Mouse (Mus musculus): Measurements from ENCODE around the gene Nme7. TPM values are rescaled to one million over a fixed set of nuclear protein-coding genes. Genes with fewer than 3 reads are reported as not detected.

The Nme7 gene
- total RNA-seq, 2 experiments from 2014 or later = 29.0 to 62.6 TPM

- ATAC-seq (replicated peaks; ENCODE audit: low FRiP score, low TSS enrichment, poor library complexity, severe bottlenecking) = no peak
Observed at GRCm38 (mm10) chr1:164374020-164374419, 70.1 kb downstream of the Nme7 start.

- ATAC-seq (replicated peaks; ENCODE audit: low FRiP score, low TSS enrichment, poor library complexity, severe bottlenecking) = no peak
Observed at GRCm38 (mm10) chr1:164375626-164376025, 71.7 kb downstream of the Nme7 start.

GRCm38 (mm10) chr1:164376761-164377487, 73.0 kb downstream of the Nme7 start:
- no peak for ATAC-seq (replicated peaks; ENCODE audit: low FRiP score, low TSS enrichment, poor library complexity, severe bottlenecking)

- no peak for ATAC-seq (replicated peaks; ENCODE audit: low FRiP score, low TSS enrichment, poor library complexity, severe bottlenecking)
Observed at GRCm38 (mm10) chr1:164383621-164384020, 79.7 kb downstream of the Nme7 start.

GRCm38 (mm10) chr1:164384354-164384753, 80.4 kb downstream of the Nme7 start:
- ATAC-seq (replicated peaks; ENCODE audit: low FRiP score, low TSS enrichment, poor library complexity, severe bottlenecking) = no peak

GRCm38 (mm10) chr1:164384972-164385371, 81.1 kb downstream of the Nme7 start:
- no peak for ATAC-seq (replicated peaks; ENCODE audit: low FRiP score, low TSS enrichment, poor library complexity, severe bottlenecking)

- no peak for ATAC-seq (replicated peaks; ENCODE audit: low FRiP score, low TSS enrichment, poor library complexity, severe bottlenecking)
Observed at GRCm38 (mm10) chr1:164389743-164390142, 85.8 kb downstream of the Nme7 start.

- no peak for ATAC-seq (replicated peaks; ENCODE audit: low FRiP score, low TSS enrichment, poor library complexity, severe bottlenecking)
Observed at GRCm38 (mm10) chr1:164392176-164392575, 88.3 kb downstream of the Nme7 start.

GRCm38 (mm10) chr1:164395131-164395780, 91.3 kb downstream of the Nme7 start:
- no peak for ATAC-seq (replicated peaks; ENCODE audit: low FRiP score, low TSS enrichment, poor library complexity, severe bottlenecking)

- ATAC-seq (replicated peaks; ENCODE audit: low FRiP score, low TSS enrichment, poor library complexity, severe bottlenecking) = no peak
Observed at GRCm38 (mm10) chr1:164397672-164398071, 93.8 kb downstream of the Nme7 start.

GRCm38 (mm10) chr1:164399578-164399977, 95.7 kb downstream of the Nme7 start:
- no peak for ATAC-seq (replicated peaks; ENCODE audit: low FRiP score, low TSS enrichment, poor library complexity, severe bottlenecking)

GRCm38 (mm10) chr1:164405385-164405802, 101.5 kb downstream of the Nme7 start:
- no peak for ATAC-seq (replicated peaks; ENCODE audit: low FRiP score, low TSS enrichment, poor library complexity, severe bottlenecking)

GRCm38 (mm10) chr1:164406506-164406905, 102.6 kb downstream of the Nme7 start:
- no peak for ATAC-seq (replicated peaks; ENCODE audit: low FRiP score, low TSS enrichment, poor library complexity, severe bottlenecking)

GRCm38 (mm10) chr1:164408655-164409054, 104.7 kb downstream of the Nme7 start:
- no peak for ATAC-seq (replicated peaks; ENCODE audit: low FRiP score, low TSS enrichment, poor library complexity, severe bottlenecking)

- ATAC-seq (replicated peaks; ENCODE audit: low FRiP score, low TSS enrichment, poor library complexity, severe bottlenecking) = no peak
Observed at GRCm38 (mm10) chr1:164411306-164411705, 107.4 kb downstream of the Nme7 start.

GRCm38 (mm10) chr1:164412906-164413305, 109.0 kb downstream of the Nme7 start:
- 0 out of 2 replicates have a peak, but pooled peaks have one; percentile 34 for ATAC-seq (replicated peaks; ENCODE audit: low FRiP score, low TSS enrichment, poor library complexity, severe bottlenecking)

- no peak for ATAC-seq (replicated peaks; ENCODE audit: low FRiP score, low TSS enrichment, poor library complexity, severe bottlenecking)
Observed at GRCm38 (mm10) chr1:164413608-164414007, 109.7 kb downstream of the Nme7 start.

GRCm38 (mm10) chr1:164415347-164415751, 111.4 kb downstream of the Nme7 start:
- no peak for ATAC-seq (replicated peaks; ENCODE audit: low FRiP score, low TSS enrichment, poor library complexity, severe bottlenecking)

- no peak for ATAC-seq (replicated peaks; ENCODE audit: low FRiP score, low TSS enrichment, poor library complexity, severe bottlenecking)
Observed at GRCm38 (mm10) chr1:164416692-164417394, 112.9 kb downstream of the Nme7 start.

GRCm38 (mm10) chr1:164417604-164418003, 113.7 kb downstream of the Nme7 start:
- no peak for ATAC-seq (replicated peaks; ENCODE audit: low FRiP score, low TSS enrichment, poor library complexity, severe bottlenecking)
